Mouse (Mus musculus): Measurements from ENCODE around the gene Galnt18.

Galnt18 gene

GRCm38 (mm10) chr7:111713828-111714600 lies 65.8 kb downstream of the Galnt18 start:
- no peak for DNase-seq (ENCODE audit: low spot score in 2 of 2)

DNA sequence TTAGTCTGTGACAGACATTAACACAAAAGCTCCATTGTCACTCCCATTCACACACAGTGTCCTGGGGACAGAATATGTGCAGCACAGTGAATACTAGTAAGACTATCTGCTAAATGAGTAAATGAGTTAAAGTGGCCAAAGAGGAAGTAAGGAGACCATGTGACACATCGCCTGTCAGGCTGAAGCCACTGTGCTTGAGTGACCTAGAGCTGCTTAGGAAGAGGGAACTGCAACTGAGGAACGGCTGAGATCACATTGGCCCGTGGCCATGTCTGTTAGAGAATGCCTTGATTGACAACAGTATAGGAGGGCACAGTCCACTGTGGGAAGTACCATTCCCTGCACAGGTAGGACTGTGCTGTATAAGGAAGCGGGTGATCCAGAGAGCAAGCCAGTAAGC lies 67.0 kb downstream of the Galnt18 start:
- DNase-seq (ENCODE audit: low spot score in 2 of 2): no peak

DNA sequence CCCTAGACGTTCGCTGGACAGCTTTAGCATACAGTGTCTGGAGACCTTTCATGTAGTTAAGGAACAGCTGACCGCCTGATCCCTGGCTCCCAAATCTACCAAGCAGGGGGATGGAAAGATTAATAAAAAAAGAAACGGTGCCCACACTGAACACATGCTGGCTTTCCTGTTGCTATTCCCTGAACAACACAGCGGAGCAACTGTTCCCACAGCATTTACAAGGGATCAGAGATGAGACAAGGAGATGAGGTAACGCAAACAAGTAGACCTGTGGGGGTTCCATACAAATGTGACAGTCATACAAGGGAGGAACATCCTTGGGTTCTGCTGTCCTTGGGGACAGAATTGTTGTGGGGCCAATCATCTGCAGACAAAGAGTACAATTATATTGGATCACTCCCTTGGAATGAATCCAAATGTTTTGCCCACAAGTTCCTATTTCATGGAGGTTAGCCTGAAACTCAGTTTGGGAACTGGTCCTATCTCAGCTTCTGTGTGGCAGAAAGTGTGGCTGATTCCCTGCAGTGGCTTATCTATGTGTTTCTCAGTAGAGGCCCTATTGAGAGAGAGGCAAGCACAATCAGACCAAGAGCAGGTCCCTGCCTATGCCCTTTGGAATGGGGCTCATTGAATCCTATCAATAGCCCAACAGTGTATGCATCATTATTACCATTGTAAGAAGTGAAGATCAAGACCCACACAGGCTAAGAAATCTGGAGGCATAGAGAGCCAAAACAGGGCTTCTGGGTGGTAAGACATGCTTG lies 68.5 kb downstream of the Galnt18 start:
- no peak for DNase-seq (ENCODE audit: low spot score in 2 of 2)

GRCm38 (mm10) chr7:111710311-111710710 lies 69.5 kb downstream of the Galnt18 start:
- no peak for DNase-seq (ENCODE audit: low spot score in 2 of 2)

DNA sequence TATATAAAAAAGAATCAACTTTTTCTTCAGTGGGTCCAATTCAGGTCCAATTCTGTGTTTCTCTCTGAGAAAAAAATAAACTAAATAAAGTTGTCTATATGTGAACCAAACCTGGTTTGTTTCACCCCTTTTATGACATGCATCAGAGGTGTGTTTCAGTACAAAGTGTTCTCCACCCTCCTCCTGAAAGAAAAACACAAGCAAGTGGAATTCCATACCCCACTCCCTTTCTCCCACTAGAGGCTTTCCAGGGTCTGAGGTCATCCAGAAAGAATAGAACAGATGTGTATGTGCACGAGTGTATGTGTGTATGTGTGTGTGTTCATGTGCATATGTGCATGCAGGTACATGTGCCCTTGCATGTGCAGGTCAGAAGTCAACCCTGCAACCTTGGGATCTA lies 71.2 kb downstream of the Galnt18 start:
- DNase-seq (ENCODE audit: low spot score in 2 of 2): no peak

- no peak for DNase-seq (ENCODE audit: low spot score in 2 of 2)
These were observed 76.8 kb downstream of the Galnt18 start for GRCm38 (mm10) chr7:111702961-111703360.

DNA sequence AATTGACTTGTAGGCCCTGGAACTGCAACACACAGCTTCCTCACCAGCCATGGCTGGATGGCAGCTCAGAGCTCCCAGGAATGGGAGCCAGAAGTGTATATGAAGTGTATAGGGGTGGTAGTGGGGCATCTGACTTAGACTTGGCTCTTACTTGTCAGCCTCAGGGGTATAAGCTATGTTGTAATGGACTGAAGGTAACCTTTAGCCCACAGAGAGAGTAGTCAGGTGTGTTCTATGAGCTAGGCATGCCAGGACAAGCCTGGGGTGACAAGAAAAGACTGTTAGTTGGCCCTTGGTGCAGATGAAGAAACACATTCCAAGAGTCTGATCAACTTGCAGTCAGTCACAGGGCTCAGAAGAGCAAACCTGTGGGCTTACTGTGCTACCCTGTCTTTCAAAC lies 78.0 kb downstream of the Galnt18 start:
- DNase-seq (ENCODE audit: low spot score in 2 of 2): no peak

DNA sequence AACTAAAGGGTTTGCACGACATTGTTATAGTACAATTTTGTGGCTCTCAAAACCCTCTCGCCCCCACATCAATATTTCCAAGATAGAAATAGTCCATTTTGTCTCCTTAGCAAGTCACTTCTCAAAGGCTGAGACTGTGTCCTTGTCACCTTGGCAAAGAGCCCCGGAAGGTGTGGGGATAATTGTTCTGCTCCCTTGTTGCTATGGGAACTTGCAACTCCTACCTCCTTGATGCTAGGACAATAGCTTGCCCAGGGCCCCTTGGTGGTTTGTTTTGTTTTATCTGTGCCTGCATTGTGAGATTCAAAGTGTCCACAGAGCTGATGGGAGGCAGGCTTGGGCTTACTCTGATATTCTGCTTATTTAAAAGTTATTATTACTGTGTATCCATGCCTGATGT lies 80.3 kb downstream of the Galnt18 start:
- DNase-seq (ENCODE audit: low spot score in 2 of 2): no peak

- DNase-seq (ENCODE audit: low spot score in 2 of 2): no peak
These were observed 83.6 kb downstream of the Galnt18 start for GRCm38 (mm10) chr7:111696226-111696625.

DNA sequence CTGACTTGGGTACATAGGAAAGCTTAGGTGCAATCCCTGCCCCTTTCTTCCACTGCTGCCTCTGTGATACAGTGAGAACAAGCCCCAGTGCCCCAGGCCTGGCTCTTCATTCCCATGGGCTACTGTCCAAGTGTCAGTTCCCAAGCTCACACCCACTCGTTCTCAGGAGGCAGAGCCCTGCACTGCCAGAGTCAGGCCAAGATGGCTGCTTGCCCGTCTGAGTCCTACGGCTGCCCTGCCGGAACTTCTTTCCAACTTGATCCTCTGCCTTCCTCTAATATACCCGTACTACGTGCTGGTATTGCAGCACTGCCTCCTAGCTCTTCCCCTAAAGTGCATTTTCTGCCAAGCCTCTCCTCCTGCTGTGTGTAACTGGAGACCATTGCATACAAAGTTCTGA lies 85.5 kb downstream of the Galnt18 start:
- DNase-seq (ENCODE audit: low spot score in 2 of 2): no peak

DNA sequence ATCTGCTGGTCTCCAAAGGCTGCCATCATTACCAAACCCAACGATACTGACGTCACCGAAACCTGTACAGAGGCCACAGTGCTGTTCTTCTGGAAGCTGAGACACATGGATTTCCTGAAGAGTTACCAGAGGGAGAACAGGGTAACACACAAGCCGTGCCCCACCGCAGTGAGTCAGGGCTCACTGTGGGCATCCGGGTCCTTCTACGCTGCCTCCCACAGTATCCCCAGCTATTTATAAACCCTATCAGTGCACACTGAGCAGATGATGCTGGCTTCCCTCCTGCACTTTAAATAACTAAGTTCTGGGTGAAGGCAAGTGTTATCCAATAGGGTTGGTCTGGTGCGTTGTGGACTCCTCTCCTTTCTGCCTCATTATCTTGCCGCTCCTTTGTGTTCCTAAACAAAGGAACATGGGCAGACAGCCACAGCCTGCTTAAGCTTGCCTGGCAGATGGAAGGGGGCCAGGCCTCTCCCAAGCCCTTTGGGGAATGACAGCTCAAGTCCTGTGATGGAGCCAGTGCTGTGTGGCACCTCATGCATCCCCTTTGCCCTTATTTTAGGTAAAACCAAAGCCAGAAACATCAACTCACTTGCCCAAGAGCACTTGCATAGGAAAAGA lies 87.0 kb downstream of the Galnt18 start:
- no peak for DNase-seq (ENCODE audit: low spot score in 2 of 2)

DNA sequence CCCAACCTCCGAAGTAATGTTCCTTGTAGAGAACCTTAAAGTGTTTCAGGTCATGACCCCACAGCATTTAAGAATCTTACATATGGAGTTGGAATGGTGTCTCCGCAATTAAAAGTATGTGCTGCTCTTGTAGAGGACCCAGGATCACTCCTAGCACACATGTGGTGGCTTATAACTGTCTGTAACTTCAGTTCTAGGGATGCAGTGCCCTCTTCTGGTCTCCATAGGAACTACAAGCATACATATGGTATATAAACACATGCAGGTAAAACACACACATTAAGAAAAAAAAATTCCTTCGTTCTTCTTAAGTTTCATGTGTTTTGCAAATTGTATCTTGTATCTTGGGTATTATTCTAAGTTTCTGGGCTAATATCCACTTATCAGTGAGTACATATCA lies 99.7 kb downstream of the Galnt18 start:
- DNase-seq (ENCODE audit: low spot score in 2 of 2): no peak

GRCm38 (mm10) chr7:111676483-111676882 lies 103.3 kb downstream of the Galnt18 start:
- DNase-seq (ENCODE audit: low spot score in 2 of 2): no peak

DNA sequence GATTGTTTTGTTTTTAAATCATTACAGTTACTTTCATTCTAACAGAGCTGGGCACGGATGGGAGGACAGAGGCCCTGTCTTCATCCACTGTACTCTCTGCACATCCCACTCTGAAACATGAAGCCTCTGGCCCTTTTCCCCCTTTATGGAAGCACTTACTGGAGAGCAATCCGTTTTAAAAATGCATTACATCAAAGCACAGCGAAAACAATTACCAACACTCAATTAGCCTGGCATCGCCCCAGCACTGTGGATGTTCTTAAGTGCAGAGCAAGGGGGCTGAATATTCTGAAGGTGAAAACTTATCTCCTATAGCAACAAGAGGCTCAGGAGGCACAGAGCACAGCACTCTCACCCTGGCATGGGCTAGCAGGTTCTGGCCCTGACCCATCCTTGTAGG lies 107.3 kb downstream of the Galnt18 start:
- DNase-seq (ENCODE audit: low spot score in 2 of 2): no peak

DNA sequence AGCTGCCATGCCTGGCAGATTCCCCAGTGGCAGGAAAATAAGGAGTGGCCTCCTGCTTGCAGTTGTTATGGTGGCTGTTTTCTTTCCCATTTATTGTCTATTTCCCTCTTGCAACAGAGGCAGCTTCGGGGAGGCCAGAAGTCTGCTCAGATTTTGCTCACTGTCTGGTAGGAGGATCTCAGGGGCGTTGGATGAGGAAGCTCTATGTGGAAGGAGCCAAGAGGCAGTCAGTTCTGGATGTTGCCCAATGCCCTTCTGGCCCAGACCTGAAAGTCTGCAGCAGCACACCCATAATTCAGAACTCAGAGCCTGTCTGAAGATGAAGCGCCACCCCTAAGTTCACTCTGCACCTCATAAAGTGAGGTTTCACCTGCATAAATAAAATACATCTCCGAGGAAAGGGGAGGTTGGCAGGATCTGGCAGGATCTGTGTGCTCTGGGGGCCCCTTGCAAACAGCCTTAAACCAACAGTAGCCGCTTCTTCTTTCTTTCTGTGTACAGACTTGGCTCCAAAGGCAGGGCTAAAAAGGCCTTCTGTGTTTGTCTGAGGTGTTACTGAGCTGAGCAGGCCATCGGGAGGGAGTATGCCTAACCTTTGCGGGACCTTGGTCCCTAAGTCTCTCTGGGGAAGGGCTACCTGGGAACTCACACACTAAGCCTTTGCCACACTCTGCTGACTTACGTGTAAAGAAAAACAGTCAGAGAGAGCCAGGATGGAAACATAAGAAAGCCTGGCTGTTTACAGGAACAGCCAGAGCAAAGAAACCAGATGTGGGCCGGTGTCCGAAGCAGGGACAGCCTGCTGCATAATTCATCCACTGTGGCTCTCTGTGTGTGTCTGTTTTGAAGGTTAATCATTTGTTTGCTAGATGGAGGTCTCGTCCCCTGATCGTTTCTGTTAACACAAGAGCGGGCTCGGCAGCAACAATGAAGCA lies 116.4 kb downstream of the Galnt18 start:
- no peak for DNase-seq (ENCODE audit: low spot score in 2 of 2)

GRCm38 (mm10) chr7:111658579-111658978 lies 121.2 kb downstream of the Galnt18 start:
- DNase-seq (ENCODE audit: low spot score in 2 of 2): no peak

GRCm38 (mm10) chr7:111655002-111655401 lies 124.8 kb downstream of the Galnt18 start:
- no peak for DNase-seq (ENCODE audit: low spot score in 2 of 2)

- no peak for DNase-seq (ENCODE audit: low spot score in 2 of 2)
These were observed 125.3 kb downstream of the Galnt18 start for GRCm38 (mm10) chr7:111654526-111654925.

- no peak for DNase-seq (ENCODE audit: low spot score in 2 of 2)
These were observed 135.4 kb downstream of the Galnt18 start for GRCm38 (mm10) chr7:111644362-111644761.

GRCm38 (mm10) chr7:111638899-111639298 lies 140.9 kb downstream of the Galnt18 start:
- DNase-seq (ENCODE audit: low spot score in 2 of 2): no peak

DNA sequence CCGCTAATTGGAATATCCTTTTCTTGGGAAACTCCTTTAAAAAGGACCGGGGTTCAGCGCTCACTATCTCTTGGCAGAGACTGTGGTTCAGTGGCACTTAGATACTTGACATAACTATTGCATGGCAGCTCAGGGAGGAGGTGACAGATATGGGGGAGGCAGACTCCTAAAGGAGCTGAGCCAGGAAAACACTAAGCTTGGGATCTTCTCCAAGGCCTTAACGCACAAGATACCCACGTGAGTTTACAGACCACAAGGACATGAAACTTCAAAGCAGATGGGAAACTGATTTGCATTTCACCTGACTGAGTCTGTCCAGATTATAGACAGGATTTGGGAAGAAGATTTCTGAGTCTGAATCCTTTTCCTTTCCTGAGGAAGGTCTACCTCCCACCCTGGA lies 141.3 kb downstream of the Galnt18 start:
- DNase-seq (ENCODE audit: low spot score in 2 of 2): no peak

All from thymus, postnatal 10 days (tissue).